Mouse (Mus musculus): ENCODE results near the gene Pcp4.
"Not testable (repeated sequence)": the region's sequence is repeated elsewhere in the genome, so short reads cannot be mapped to it uniquely, and the experiment has no call there.

The Pcp4 gene

DNA sequence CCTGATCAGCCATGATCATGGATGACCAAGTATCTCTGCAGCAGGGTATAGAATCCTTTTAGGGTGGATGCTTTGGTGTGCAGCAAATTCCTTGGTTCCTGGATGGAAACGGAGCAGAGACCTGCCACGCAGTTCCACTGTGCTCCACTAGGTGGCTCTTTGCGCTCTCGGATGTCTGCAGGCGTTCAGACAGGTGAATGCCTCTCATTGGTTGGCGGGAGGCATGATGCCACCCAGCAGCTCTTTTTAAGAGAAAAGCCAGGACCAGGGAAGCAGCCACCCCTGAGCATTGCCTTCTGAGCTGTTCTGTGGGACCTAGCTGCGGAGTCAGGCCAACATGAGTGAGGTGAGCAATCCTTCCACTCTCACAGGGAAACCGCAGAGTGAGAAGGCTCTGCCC lies at the start of gene Pcp4:
Gene Pcp4, plus strand, starts transcription at position 162 of the 400 bp plus-strand sequence.
- peak; percentile 87 for DNase-seq

DNA sequence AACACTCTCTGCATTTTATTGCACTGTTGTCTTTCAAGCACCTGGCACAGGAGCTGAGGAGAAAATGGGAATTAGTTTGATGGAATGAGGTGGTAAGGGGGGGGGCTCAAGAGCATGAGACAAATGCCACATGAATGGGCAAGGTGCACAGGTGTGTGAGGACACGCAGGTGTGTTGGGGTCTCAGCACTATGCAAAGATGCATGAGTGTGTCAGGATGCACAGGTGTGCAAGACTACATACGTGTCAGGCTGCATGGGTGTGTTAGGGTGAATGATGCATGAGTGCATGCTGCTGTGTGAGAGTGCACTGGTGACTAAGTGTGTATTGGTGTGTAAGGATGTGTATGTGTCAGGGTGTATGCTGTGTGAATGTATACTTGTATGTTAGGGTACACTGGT lies 42.4 kb upstream of the Pcp4 start:
- DNase-seq = no peak

DNA sequence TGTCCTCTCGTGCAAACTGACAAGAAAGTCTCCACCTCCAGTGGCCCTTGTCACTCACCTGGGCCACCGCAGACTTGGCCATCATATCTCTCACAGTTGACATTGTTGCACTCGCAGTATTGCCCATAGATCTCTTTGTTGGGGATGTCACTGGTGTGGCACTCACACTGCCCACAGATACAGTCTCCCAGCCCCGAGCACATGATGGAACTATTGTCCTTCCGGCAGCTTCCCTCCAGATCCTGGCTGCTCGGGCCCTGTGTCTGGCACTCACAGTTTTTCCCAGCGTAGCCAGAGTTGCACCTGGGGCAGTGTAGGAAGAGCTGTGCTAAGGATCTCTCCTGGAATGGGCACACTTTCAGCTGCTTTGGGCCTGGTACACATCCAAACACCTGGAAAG lies 40.7 kb upstream of the Pcp4 start:
- DNase-seq = no peak

DNA sequence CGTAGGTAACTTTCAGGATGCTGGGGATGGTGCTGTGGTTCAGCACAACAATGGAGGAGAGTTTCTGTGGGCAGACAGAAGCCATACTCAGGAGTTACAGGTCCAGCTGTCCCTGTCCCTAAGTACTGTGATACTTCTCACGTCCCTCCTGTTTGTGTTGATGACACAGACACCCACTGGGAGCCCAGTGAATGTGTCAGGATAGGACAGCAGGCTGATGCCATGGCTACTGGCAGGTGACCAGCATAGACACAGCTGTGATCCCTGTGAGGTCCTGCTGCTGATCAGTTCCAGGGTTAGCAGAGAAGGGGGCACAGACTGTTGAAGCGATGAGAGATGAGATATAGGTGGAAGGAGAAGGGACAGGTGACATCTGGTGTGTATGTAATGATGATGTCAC lies 38.4 kb upstream of the Pcp4 start:
- DNase-seq = peak; percentile 2

DNA sequence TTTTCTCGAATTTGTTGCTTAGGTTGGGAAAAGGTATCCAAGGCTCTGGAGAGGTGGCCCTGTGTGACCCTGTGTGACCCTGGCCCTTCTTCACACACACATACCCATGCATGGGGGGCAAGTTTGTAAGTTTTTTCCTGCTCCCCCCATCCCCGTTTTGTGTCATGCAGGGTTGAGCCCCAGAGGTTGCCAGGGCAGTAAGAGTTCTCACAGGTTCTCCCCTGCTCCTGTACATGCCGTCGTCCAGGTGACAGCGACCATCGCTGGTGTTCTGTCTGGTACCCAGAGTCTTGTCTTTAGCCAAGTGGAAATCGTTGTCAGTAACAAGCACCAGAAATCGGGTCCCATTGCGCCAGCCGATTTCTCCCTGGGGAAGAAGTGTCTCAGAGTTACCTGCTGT lies 34.1 kb upstream of the Pcp4 start:
- peak; percentile 2 for DNase-seq

DNA sequence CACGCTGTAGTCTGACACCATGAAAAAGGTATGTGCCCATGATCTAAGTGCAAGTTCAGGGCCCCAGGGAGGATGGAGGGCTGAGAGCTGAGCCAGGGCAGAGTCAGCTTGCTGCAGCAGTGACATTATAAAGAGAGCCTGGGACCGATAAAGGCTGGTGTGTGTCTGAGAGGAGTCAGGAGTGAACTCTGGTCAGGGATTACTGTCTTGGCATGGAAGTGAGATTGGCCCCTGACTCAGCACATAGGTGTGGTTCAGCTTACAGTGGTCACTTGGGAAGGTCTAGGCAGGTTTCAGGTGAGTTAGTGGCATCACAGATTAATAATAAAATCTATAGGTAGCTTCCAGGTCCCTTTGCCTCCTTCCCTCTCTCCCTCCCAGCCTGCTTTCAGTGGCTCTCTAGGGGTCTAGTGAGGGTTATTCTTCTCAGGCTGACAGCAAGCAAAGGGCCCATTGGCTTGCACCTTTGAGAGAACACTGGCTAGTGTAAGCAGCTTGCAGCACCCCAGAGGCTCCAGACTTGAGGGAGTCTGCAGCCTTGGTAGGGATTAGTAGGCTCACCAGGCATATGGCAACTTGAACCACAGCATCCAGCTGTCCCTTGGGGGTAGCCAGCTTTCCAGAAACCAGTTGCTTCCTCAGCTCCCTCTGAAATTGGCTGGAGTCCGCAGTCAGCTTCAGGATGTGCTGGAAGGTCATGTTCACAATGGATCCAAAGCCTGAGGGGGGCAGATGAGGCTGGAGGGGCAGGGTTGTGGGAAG lies 33.2 kb upstream of the Pcp4 start:
- no peak for DNase-seq

DNA sequence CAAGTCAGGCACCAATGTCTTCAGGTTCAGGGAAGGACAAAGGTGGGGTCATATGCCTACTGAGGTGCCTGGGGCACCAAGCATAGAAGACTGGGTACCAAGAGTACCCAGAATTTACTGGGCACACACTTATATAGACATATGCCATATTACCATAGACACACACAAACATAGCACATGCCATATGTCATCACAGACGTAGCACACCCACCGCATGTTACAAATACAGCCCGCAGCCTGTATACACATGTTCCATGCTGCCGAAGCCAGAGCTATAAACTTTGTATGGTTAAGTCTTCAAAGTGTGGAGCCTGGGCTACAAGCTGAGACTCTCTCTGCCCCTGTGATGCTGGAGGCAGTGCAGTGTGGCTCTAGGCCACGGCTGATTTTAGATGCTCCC lies 28.5 kb upstream of the Pcp4 start:
- no peak for DNase-seq

DNA sequence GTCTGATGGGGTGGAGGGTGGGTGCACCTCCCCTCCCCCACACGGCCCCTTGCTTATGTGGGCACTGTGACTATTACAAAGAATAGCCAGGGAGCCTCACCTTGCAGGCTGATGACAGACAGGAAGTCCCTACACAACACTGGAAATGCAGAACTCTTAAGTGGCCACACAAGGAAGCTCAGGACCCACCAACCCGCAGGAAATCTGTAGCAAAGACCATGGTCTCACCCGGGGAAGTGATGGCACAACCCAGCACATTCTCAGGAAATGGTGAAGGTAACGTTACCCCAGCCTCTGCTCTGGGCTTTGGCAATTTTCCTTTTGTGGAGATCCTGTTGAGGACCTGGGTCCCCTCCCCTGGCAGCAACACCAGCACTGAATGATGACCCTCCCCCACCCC lies 27.7 kb upstream of the Pcp4 start:
- DNase-seq = no peak

DNA sequence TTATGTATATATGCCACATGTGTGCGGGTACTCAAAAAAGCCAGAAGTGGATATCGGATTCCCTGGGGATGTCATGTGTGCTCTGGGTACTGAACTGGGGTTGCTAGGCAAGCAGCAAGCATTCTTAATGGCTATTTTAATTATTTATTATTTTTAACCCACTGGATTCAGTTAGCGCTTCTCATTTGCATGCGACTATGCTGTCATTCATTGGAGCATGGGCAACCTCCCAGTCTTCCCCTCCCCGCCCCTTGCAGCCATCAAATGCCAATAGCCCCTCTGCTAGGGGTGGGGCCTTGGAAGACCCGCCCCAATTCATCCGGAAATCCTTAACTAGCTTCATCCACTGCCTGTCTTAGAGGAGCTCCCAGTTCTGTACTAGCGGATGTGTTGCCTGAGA lies 26.5 kb upstream of the Pcp4 start:
- DNase-seq = no peak

DNA sequence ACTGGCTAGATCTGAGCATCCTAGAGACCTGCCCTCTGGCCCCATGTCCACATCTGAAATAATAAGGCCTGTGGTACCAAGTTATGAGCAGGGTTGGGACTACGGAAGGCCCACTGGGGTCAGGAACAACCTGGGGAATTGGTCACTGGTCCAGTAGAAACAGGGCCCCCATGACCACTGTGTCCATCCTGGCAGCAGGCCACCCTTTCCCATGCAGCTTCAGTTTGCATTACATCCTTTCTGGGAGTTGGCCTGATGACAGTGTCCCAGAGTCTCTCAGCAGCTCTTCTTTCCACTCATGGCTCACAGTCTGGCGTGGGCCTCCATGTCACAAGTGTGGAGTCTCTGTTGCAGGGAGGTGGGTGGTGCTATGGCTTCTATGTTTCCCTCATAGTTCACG lies 25.6 kb upstream of the Pcp4 start:
- DNase-seq = no peak

DNA sequence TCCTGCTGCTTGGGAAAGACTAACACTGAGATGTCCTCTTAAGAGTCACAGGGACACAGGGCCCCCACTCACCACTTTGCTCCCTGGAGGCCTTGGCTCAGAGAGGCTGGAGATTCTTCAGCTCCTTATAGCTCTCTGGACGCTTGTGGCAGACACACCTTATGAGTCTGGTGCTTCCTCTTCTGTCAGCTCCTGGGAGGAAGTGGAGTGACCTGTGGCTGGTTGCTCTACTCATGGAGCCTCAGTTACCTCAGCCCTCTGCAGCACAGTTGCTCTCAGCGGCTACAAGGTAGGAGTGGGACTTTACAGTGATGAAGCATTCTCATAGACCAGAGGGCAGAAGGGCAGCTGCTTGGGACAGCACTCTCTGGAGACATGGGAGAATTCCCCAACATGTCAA lies 23.9 kb upstream of the Pcp4 start, which contains the start of gene Itgb2l:
Gene Itgb2l, minus strand, starts transcription at position 152 of the 400 bp plus-strand sequence.
- no peak for DNase-seq

DNA sequence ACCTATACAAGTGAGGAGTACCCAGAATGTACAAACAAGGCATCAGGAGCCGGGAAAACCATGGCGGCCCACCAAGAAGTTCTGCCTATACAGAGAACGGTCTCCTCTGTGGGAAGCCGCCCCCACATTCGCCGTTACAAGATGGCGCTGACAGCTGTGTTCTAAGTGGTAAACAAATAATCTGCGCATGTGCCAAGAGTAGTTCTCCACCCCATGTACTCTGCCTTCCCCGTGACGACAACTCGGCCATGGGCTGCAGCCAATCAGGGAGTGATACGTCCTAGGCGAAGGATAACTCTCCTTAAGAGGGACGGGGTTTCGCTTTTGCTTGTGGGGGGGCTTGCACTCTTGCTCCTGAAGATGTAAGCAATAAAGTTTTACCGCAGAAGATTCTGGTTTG lies 16.5 kb upstream of the Pcp4 start:
- DNase-seq = not testable (repeated sequence)

DNA sequence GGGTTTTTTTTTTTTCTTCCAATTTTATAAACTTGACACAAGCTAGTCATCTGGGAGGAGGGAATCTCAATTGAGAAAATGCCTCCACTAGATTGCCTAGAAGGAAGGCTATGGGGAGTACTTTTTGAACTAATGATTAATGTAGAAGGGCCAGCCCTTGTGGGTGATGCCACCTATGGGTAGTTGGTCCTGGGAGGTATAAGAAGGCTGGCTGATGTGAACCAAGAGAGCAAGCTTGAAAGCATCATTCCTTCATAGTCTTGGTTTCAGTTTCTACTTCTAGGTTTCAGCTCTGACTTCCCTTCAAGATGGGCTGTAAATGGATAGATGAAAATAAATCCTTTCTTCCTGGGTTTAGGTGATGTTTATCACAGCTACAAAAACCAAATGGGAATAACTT lies 13.3 kb upstream of the Pcp4 start:
- DNase-seq = no peak

DNA sequence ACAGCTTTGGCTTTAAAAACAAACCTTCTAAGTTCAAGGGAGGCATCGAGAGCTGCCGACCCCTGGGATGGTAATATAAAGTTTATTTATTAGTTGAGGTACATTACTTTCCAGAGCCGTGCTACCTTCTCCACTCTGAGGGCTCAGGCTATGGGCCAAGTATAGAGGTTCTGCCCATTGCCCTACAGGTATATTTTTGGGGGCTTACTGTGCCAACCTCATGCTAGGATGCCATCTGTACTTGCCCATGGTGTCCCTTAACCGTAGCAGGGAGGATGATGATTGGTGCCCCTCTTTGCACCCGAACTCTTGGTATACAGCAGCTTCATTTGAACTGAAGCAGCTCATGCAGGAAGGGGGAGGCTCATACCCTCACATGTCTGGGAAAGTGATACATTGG lies 9.8 kb upstream of the Pcp4 start:
- DNase-seq = no peak

DNA sequence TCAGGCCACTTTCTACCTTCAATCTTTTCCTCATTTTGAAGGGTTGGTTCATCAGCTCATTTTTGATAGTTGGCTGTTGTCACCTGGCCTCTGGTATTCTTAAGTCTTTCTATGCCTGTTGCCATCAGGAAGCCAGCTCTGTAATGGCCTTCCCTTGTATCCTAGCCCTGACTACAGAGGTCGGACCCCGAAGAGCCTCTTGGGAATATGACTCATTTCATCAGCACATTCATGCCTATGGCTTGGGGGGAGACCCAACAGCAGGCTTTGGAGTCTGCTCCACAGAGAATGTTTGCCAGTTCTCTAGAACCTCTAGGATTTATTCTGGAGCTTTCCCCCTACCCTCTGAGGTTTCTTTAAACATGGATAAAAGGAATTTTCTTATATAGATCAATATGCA lies 8.1 kb upstream of the Pcp4 start:
- DNase-seq = no peak

DNA sequence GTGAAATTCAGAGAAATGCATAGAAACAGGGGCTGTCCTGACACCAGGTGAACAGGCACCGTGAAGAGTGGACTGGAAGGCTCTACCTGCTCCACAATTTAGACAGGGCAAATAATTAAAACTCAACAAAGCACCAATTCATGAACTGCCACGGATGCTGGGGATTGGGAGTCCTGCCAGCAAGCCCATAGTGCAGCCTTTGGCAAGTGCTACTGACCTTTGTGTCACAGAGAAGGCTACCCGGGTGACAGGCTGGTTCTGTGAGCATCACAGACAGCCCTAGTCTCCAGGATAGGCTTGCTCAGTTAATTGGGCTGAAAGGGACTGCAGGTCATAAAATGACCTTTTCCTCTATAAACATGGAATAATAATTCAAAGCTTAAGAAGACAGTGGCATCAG lies 6.6 kb upstream of the Pcp4 start:
- DNase-seq = no peak

DNA sequence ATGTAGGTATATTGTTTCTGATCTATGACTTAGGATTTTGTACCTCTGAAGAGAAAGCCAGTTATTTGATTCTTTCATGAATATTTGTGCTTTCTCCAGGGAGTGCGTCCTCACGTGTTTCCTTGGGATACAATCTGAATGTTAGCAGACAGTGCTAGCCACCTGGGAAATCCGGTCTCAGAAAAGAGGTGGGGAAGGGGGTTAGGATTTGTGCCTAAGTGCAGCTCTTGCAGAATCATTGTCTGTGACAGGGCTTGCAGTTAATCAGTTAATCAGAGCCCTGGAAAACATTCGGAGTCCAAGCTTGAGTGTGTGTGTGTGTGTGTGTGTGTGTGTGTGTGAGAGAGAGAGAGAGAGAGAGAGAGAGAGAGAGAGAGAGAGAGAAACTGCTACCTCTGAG lies 605 bp downstream of the Pcp4 start:
- no peak for DNase-seq

DNA sequence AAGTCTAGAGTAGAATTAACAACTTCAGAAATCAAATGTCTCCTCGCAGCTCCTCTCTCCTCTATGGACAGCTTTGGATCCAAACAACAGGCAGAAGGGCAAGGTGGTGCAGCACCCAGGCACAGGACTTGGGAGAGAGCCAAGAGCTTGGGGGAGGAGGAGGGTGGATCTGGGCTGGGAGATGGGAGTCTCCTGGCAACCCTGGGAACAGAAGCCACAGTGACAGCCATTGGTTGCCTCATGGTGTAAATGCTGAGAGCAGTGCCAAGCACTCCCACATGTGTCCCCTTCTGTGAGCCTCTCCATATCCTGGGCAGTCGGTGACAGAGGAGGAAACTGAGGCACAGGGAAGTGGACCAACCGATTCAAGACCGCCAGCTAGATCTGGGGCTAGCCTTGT lies 1.3 kb downstream of the Pcp4 start:
- DNase-seq = peak; percentile 69

DNA sequence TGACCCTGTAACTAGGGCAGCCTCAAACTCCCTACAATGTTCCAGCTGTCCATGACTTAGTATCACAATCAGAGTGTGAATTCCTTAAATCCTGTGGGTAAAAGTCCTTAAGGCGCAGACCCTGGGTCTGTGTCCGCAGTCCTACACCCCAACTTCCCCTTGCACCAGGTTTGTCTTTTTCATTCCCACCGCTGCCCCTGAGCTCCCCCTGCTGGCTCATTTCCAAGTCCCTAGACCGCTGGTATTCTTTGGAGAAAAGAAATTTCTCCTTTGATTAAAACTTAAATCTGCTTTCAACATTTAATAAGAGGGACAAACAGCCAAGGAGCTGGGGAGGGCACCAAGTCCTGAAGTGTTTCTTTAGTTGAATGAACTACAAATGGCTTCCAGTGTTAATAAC lies 2.2 kb downstream of the Pcp4 start:
- DNase-seq = peak; percentile 52

DNA sequence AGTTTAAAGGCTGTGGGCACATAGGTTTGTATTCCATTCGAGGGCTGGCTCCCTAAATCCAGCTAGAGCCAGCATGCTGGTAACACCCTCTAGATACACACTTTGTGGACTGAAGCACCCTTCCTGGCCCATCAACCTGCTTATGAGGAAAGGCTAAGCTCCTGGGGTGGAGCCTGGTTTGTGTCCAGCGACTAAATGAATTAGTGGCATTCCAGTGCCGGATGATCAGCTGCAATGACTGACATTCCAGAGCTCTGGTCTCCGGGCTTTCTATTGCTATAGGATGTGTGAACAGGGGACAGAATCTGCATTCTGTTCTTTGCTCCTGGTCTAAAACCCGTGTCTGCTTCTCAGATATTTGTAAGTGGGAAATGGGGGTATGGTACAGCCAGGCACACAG lies 5.0 kb downstream of the Pcp4 start:
- peak; percentile 29 for DNase-seq

DNA sequence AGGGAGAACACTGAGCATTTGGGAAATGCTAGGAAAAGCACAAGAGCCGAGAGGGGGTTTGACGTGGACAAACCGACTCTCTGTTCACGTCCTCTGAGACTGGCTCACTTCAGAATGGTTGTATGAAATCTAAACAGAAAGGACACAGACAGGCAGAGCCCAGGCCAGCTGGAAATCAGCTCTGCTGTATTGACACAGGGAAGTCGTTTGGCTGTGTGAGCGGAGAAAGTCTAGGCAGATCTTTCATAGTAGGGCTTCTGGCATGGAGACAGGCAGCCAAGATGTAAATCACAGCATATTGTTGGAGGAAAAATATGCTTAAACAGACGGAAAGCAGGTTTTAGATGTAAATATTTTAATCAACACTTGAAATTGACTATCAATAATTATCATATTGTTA lies 5.4 kb downstream of the Pcp4 start:
- no peak for DNase-seq

DNA sequence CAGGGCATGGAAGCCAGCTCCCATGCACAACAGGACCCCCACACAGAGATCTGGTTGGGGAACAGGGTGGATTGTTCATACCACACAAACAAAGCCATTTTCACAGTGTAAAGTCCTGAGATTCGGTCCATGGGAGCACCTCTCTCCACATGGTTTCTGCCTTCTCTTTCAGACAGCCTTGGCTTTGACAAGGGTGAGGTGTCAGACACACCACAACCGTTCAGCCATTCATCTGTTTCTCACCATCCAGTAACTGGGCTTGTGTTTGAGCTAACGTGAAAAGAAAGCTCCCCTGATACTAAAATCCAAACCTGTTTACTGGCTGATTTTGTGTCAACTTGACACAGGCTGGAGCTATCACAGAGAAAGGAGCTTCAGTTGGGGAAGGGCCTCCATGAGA lies 6.8 kb downstream of the Pcp4 start:
- no peak for DNase-seq

DNA sequence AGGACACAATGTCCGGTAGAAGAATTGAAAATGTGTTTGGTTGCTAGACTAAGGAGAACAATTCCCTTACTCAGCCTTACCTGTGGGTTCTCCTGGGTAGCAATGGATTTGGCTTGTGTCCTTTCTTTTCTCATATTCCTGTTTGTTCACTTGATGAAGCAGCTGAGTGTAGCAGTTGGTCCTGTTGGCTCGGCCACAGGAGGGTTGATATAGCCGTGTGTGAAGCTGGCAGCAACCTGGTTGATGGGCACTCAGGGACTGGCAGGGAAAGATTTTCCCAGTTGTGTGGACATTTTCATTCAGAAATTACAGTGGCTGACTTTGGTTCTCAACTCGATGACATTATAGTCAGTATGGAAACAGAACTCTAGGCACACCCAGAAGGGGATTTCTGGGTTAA lies 14.4 kb downstream of the Pcp4 start:
- no peak for DNase-seq

DNA sequence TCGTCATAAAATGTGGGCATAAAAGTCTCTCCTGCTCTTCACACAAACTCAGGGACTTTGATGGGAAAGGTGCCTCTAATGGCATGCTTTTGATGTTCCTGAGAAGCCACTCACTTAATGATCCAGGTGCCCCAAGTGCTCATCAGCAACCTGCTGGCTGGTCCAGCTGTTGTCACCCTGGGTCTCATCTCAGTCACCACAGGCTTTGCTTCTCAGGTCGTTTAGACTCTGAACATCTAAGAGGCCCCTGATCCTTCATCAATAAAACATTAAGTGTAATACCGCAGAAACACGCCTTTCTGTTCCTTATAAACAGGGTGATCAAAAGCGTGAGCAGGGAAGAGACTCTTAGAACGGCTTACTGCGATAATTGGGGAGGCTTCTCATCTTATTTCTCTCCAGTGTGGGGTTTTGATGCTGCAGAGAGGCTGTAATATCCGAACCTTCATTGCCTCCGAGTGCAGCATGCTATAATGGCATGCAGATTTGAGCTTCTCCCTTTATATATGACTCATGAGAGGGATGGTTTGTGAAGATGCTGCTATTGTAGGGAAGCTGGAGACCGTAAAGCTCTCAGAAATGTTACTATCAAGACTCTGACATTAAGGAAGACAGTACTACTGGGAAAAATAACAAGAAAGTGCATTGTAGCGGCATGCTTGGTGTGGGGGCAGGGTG lies 19.7 kb downstream of the Pcp4 start:
- DNase-seq = no peak

DNA sequence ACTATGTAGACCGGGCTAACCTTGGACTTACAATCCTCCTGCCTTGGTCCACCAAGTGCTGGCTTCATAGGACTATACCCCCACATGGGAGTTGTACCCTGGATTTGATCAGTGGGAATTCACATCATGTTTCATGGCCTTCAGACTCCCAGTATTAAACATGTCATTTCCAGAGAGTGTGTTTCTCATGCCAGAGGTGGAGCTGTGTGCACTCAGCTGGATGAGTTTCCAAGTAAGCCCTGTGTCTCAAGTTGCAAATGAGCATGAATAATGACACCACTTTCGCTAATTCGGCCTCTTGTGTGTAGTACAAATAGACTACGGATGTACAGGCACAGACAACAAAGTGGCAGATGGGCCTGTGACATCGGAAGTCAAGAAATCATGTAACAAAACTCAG lies 20.6 kb downstream of the Pcp4 start:
- no peak for DNase-seq
